Mouse (Mus musculus) midbrain, embryonic 13.5 days (tissue): ENCODE measurements around the gene Asf1b. TPM values are rescaled to one million over a fixed set of nuclear protein-coding genes. Genes with fewer than 3 reads are reported as not detected.

Source experiments
- ATAC-seq: fragments of 200-750 bp; cut with Nextera tagmentation; 2 replicates; pipeline ENCODE4 v1.8.0; 2017; ENCODE audit warnings: mild to moderate bottlenecking, moderate TSS enrichment, moderate library complexity
- H3K27ac ChIP-seq: fragments of 300-500 bp; sonication (generic); 2 replicates; pipeline ENCODE4 v1.5.1; 2015; ENCODE audit warnings: inconsistent platforms, mild to moderate bottlenecking, moderate library complexity
- H3K27me3 ChIP-seq: fragments of 300-500 bp; sonication (generic); 2 replicates; pipeline ENCODE4 v1.6.1; 2015; ENCODE audit warnings: mild to moderate bottlenecking, inconsistent platforms
- H3K36me3 ChIP-seq: fragments of 300-500 bp; sonication (generic); 2 replicates; pipeline ENCODE4 v1.6.1; 2015; ENCODE audit warnings: mild to moderate bottlenecking, inconsistent platforms
- H3K4me1 ChIP-seq: fragments of 300-500 bp; sonication (generic); replicated peaks from 2 replicates; pipeline ENCODE4 v1.6.1; 2015; ENCODE audit warnings: inconsistent platforms
- H3K4me2 ChIP-seq: fragments of 300-500 bp; sonication (generic); replicated peaks from 2 replicates; pipeline ENCODE4 v1.6.1; 2015; ENCODE audit warnings: moderate library complexity, mild to moderate bottlenecking, inconsistent platforms
- H3K4me3 ChIP-seq: fragments of 300-500 bp; sonication (generic); replicated peaks from 2 replicates; pipeline ENCODE4 v1.5.1; 2015; ENCODE audit warnings: mild to moderate bottlenecking, inconsistent platforms
- H3K9ac ChIP-seq: fragments of 300-500 bp; sonication (generic); replicated peaks from 2 replicates; pipeline ENCODE4 v1.6.1; 2015; ENCODE audit warnings: mild to moderate bottlenecking, inconsistent platforms
- H3K9me3 ChIP-seq: fragments of 300-500 bp; sonication (generic); 2 replicates; pipeline ENCODE4 v1.6.1; 2016; ENCODE audit warnings: mild to moderate bottlenecking, inconsistent platforms
- WGBS: fragments of 180-500 bp; shearing (Covaris S2); methylation state at CpG from one replicate; pipeline ENCODE4 v1.1.7; 2015; 5-methylcytosine and 5-hydroxymethylcytosine counted together
- polyA plus RNA-seq: library from polyadenylated mRNA; unstranded; fragments of >200 nt; fragmentation: Nextera tagmentation; extraction: Ambion mirVana; gene quantifications from 2 replicates; pipeline ENCODE4 v1.2.1, GENCODE M21; 2015

Gene Asf1b
- 25.0 and 25.7 TPM in 2 replicates for polyA plus RNA-seq

- ATAC-seq: peak; percentile 100
- WGBS: under 1% methylated on average over 75 of the region's 75 CpGs
- Histone ChIP-seq H3K4me2 (peak within 1 kb of the TSS; percentile 93), H3K9ac (peak within 1 kb of the TSS; percentile 61), H3K4me1 (peaks cover 18% of the 10 kb centered on the region), H3K27ac (peak within 1 kb of the TSS; percentile 64; the same call in 1 of the 2 replicates), H3K9me3 (no peaks in the 10 kb centered on the region), H3K27me3 (no peaks in the 10 kb centered on the region), H3K36me3 (no peaks in the 10 kb centered on the region), H3K4me3 (peak within 1 kb of the TSS; percentile 61)
These were observed at the start of gene Asf1b, which contains the start of gene Gm10644 for GRCm38 (mm10) chr8:83955106-83955957. Gene Asf1b (plus strand): TSS chr8:83955507. Gene Gm10644 (minus strand): TSS chr8:83955205.

GRCm38 (mm10) chr8:83908583-83908982, 46.7 kb upstream of the Asf1b start:
- H3K4me3 ChIP-seq: no peak overlapping the region
- no peak overlapping the region for H3K27ac ChIP-seq
- ATAC-seq: no peak
- H3K27me3 ChIP-seq: no peaks in the 10 kb centered on the region
- H3K4me1 ChIP-seq: peaks cover 68% of the 10 kb centered on the region
- no peaks in the 10 kb centered on the region for H3K9me3 ChIP-seq
- 85% methylated on average over 6 of the region's 6 CpGs for WGBS
- H3K9ac ChIP-seq: peak overlapping the region; percentile 39; the same call in 1 of the 2 replicates
- peaks cover 13% of the 10 kb centered on the region; the same call in 1 of the 2 replicates for H3K36me3 ChIP-seq
- H3K4me2 ChIP-seq: no peak overlapping the region

GRCm38 (mm10) chr8:83909311-83909710, 46.0 kb upstream of the Asf1b start:
- 51% methylated on average over 8 of the region's 8 CpGs for WGBS
- Histone ChIP-seq H3K36me3 (peaks cover 13% of the 10 kb centered on the region; the same call in 1 of the 2 replicates), H3K4me1 (peaks cover 67% of the 10 kb centered on the region), H3K4me2 (no peak overlapping the region), H3K4me3 (no peak overlapping the region), H3K27ac (no peak overlapping the region), H3K27me3 (no peaks in the 10 kb centered on the region), H3K9ac (peak overlapping the region; percentile 39; the same call in 1 of the 2 replicates), H3K9me3 (no peaks in the 10 kb centered on the region)
- ATAC-seq: peak; percentile 66

- no peak for ATAC-seq
- no peaks in the 10 kb centered on the region for H3K9me3 ChIP-seq
- no peak overlapping the region for H3K4me3 ChIP-seq
- no peaks in the 10 kb centered on the region for H3K27me3 ChIP-seq
- H3K36me3 ChIP-seq: peaks cover 4% of the 10 kb centered on the region
- H3K9ac ChIP-seq: no peak overlapping the region
- peaks cover 69% of the 10 kb centered on the region for H3K4me1 ChIP-seq
- WGBS: 80% methylated on average over 5 of the region's 5 CpGs
- no peak overlapping the region for H3K27ac ChIP-seq
- no peak overlapping the region for H3K4me2 ChIP-seq
These were observed 43.2 kb upstream of the Asf1b start for GRCm38 (mm10) chr8:83911809-83912731.

GRCm38 (mm10) chr8:83914232-83914631, 41.1 kb upstream of the Asf1b start:
- no peak overlapping the region for H3K27ac ChIP-seq
- H3K27me3 ChIP-seq: no peaks in the 10 kb centered on the region
- H3K9me3 ChIP-seq: no peaks in the 10 kb centered on the region
- peaks cover 48% of the 10 kb centered on the region for H3K4me1 ChIP-seq
- H3K4me3 ChIP-seq: no peak overlapping the region
- no peak overlapping the region for H3K9ac ChIP-seq
- WGBS: 96% methylated on average over 3 of the region's 3 CpGs
- no peak overlapping the region for H3K4me2 ChIP-seq
- peaks cover 19% of the 10 kb centered on the region for H3K36me3 ChIP-seq
- no peak for ATAC-seq

- no peak overlapping the region for H3K9ac ChIP-seq
- H3K36me3 ChIP-seq: peaks cover 26% of the 10 kb centered on the region
- no peak overlapping the region for H3K4me2 ChIP-seq
- H3K4me1 ChIP-seq: peaks cover 42% of the 10 kb centered on the region
- WGBS: 72% methylated on average over 5 of the region's 5 CpGs
- H3K27me3 ChIP-seq: no peaks in the 10 kb centered on the region
- ATAC-seq: peak; percentile 19; the same call in 1 of the 2 replicates
- H3K9me3 ChIP-seq: no peaks in the 10 kb centered on the region
- H3K4me3 ChIP-seq: no peak overlapping the region
- no peak overlapping the region for H3K27ac ChIP-seq
These were observed 40.4 kb upstream of the Asf1b start for GRCm38 (mm10) chr8:83914860-83915259.

- H3K27me3 ChIP-seq: no peaks in the 10 kb centered on the region
- no peak overlapping the region for H3K9ac ChIP-seq
- H3K4me2 ChIP-seq: no peak overlapping the region
- H3K9me3 ChIP-seq: no peaks in the 10 kb centered on the region
- H3K4me1 ChIP-seq: peaks cover 34% of the 10 kb centered on the region
- no peak for ATAC-seq
- no peak overlapping the region for H3K4me3 ChIP-seq
- peaks cover 36% of the 10 kb centered on the region for H3K36me3 ChIP-seq
- H3K27ac ChIP-seq: no peak overlapping the region
- 74% methylated on average over 5 of the region's 5 CpGs for WGBS
These were observed 39.3 kb upstream of the Asf1b start for GRCm38 (mm10) chr8:83916015-83916414.

GRCm38 (mm10) chr8:83917566-83917965, 37.7 kb upstream of the Asf1b start:
- H3K4me2 ChIP-seq: no peak overlapping the region
- H3K27me3 ChIP-seq: no peaks in the 10 kb centered on the region
- no peak overlapping the region for H3K27ac ChIP-seq
- H3K36me3 ChIP-seq: peaks cover 48% of the 10 kb centered on the region
- 85% methylated on average over 6 of the region's 6 CpGs for WGBS
- ATAC-seq: no peak
- 0 out of 2 replicates have a peak overlapping the region, but pooled peaks have one; percentile 1 for H3K9ac ChIP-seq
- H3K9me3 ChIP-seq: no peaks in the 10 kb centered on the region
- no peak overlapping the region for H3K4me3 ChIP-seq
- peaks cover 26% of the 10 kb centered on the region for H3K4me1 ChIP-seq

GRCm38 (mm10) chr8:83921558-83921957, 33.7 kb upstream of the Asf1b start:
- 76% methylated on average over 3 of the region's 3 CpGs for WGBS
- ATAC-seq: peak; percentile 58; the same call in 1 of the 2 replicates
- peaks cover 82% of the 10 kb centered on the region for H3K36me3 ChIP-seq

GRCm38 (mm10) chr8:83922727-83923126, 32.6 kb upstream of the Asf1b start:
- no peak for ATAC-seq
- Histone ChIP-seq H3K36me3 (peaks cover 86% of the 10 kb centered on the region), H3K27ac (no peak overlapping the region), H3K4me2 (no peak overlapping the region), H3K9me3 (no peaks in the 10 kb centered on the region), H3K27me3 (no peaks in the 10 kb centered on the region), H3K4me3 (no peak overlapping the region), H3K4me1 (no peaks in the 10 kb centered on the region), H3K9ac (no peak overlapping the region)
- 90% methylated on average over 8 of the region's 8 CpGs for WGBS

More at GRCm38 (mm10) chr8:83921558-83921957, 33.7 kb upstream of the Asf1b start:
- H3K9me3 ChIP-seq: no peaks in the 10 kb centered on the region
- no peaks in the 10 kb centered on the region for H3K27me3 ChIP-seq
- H3K9ac ChIP-seq: no peak overlapping the region
- H3K4me2 ChIP-seq: no peak overlapping the region
- H3K4me3 ChIP-seq: no peak overlapping the region
- H3K4me1 ChIP-seq: no peaks in the 10 kb centered on the region
- no peak overlapping the region for H3K27ac ChIP-seq

- Histone ChIP-seq H3K4me1 (no peaks in the 10 kb centered on the region), H3K9ac (no peak overlapping the region), H3K27me3 (no peaks in the 10 kb centered on the region), H3K4me2 (no peak overlapping the region), H3K36me3 (peaks cover 93% of the 10 kb centered on the region), H3K27ac (no peak overlapping the region), H3K9me3 (no peaks in the 10 kb centered on the region), H3K4me3 (no peak overlapping the region)
- WGBS: 84% methylated on average over 5 of the region's 5 CpGs
- ATAC-seq: no peak
These were observed 30.7 kb upstream of the Asf1b start for GRCm38 (mm10) chr8:83924585-83924984.
